Mouse (Mus musculus) lung, postnatal 0 days (tissue): ENCODE data around the gene Ak5. TPM values are rescaled to one million over a fixed set of nuclear protein-coding genes. Genes with fewer than 3 reads are reported as not detected.

ENCODE experiments used
- ATAC-seq: fragments of 200-750 bp; cut with Nextera tagmentation; 2 replicates; pipeline ENCODE4 v1.8.0; 2017; ENCODE audit warnings: moderate library complexity
- DNase-seq: peaks from one replicate; pipeline ENCODE4 v3.0.0-alpha.2; 2016; ENCODE audit warnings: low spot score
- H3K27ac ChIP-seq: fragments of 300-500 bp; sonication (generic); 2 replicates; pipeline ENCODE4 v1.5.1; 2014; ENCODE audit warnings: antibody characterized with exemption, mild to moderate bottlenecking, low read length, mixed read lengths
- H3K27me3 ChIP-seq: fragments of 300-500 bp; sonication (generic); replicated peaks from 2 replicates; pipeline ENCODE4 v1.6.1; 2014; ENCODE audit warnings: low read length, mixed read lengths; ENCODE audit not compliant: insufficient read depth
- H3K36me3 ChIP-seq: fragments of 300-500 bp; sonication (generic); 2 replicates; pipeline ENCODE4 v1.6.1; 2014; ENCODE audit warnings: low read length, mixed read lengths; ENCODE audit not compliant: insufficient read depth
- H3K4me1 ChIP-seq: fragments of 300-500 bp; sonication (generic); 2 replicates; pipeline ENCODE4 v1.6.1; 2014; ENCODE audit warnings: antibody characterized with exemption, low read depth, low read length, mixed read lengths; ENCODE audit not compliant: insufficient read depth
- H3K4me2 ChIP-seq: fragments of 300-500 bp; sonication (generic); replicated peaks from 2 replicates; pipeline ENCODE4 v1.6.1; 2014; ENCODE audit warnings: low read depth, mild to moderate bottlenecking, low read length, moderate library complexity, mixed read lengths
- H3K4me3 ChIP-seq: fragments of 300-500 bp; sonication (generic); 2 replicates; pipeline ENCODE4 v1.5.1; 2014; ENCODE audit warnings: low read depth, low read length
- H3K9ac ChIP-seq: fragments of 300-500 bp; sonication (generic); replicated peaks from 2 replicates; pipeline ENCODE4 v1.6.1; 2014; ENCODE audit warnings: low read depth, mild to moderate bottlenecking
- H3K9me3 ChIP-seq: fragments of 300-500 bp; sonication (generic); 2 replicates; pipeline ENCODE4 v1.6.1; 2016; ENCODE audit warnings: low read length, mixed read lengths
- CTCF ChIP-seq: IDR thresholded peaks from 2 replicates; pipeline ENCODE4 v1.5.1; 2016; ENCODE audit warnings: antibody characterized with exemption, mild to moderate bottlenecking
- EP300 ChIP-seq: IDR thresholded peaks from 2 replicates; pipeline ENCODE4 v1.6.1; 2016; ENCODE audit warnings: antibody characterized with exemption, mild to moderate bottlenecking, control low read depth
- WGBS: fragments of 180-500 bp; shearing (Covaris S2); extraction: QIAGEN DNeasy Blood & Tissue Kit; methylation state at CpG from one replicate; pipeline ENCODE4 v1.1.7; 2014; 5-methylcytosine and 5-hydroxymethylcytosine counted together
- polyA plus RNA-seq: library from polyadenylated mRNA; unstranded; fragments of >200 nt; fragmentation: Nextera tagmentation; extraction: Ambion mirVana; gene quantifications from 2 replicates; pipeline ENCODE4 v1.2.1, GENCODE M21; 2015

Ak5 gene
- polyA plus RNA-seq, 1 experiment from 2014 or later = 0.47 TPM

DNA sequence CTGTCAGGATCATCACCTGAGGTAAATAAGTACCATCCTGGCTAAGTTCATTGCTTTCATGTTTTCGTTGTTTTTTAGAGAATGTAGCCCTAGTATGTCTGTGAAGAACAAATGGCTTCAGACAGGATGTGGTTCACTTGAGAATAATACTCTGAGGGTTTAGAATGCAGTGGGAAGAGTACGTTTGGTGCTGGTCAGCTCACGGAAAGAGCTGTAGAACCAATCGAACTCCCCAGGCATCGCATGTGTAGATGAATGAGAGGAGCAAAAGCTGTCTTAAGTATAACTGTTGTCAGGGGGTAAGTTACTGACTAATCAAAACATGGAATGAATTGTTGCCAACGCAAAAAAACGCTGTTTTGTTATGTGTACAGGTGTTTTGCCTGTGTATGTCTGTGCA lies 235.5 kb downstream of the Ak5 start:
- TF ChIP-seq EP300 = no peak
- TF ChIP-seq CTCF = no peak
- WGBS = 95% methylated on average over 7 of the region's 7 CpGs
- no peak for DNase-seq
- no peaks in the 10 kb centered on the region for H3K27me3 ChIP-seq
- H3K27ac ChIP-seq = no peak overlapping the region
- H3K4me1 ChIP-seq = no peaks in the 10 kb centered on the region
- no peak overlapping the region for H3K4me2 ChIP-seq
- H3K9me3 ChIP-seq = no peaks in the 10 kb centered on the region
- no peak overlapping the region for H3K4me3 ChIP-seq
- no peak for ATAC-seq
- no peak overlapping the region for H3K9ac ChIP-seq
- H3K36me3 ChIP-seq = peaks cover 10% of the 10 kb centered on the region; the same call in 1 of the 2 replicates

DNA sequence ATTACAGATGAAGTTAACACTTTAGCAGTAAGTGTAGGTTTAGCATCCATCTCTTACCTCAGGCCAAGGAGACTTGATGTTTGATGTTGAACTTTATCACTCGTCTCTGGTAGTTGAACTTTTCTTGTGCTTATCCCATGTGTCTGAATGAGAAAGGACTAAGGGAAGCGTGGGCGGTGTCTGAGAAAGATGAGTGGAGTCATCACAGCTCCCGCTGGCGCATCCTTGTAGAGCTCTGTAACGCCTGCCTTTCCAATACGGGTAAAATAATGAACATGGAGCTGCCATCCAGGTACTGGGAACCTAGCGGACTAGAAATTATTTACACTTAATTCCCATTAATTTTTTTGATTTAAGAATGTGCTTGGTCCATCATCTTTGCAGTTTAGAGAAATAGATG lies 239.2 kb downstream of the Ak5 start:
- H3K27me3 ChIP-seq = no peaks in the 10 kb centered on the region
- H3K4me2 ChIP-seq = no peak overlapping the region
- DNase-seq = no peak
- no peak overlapping the region for H3K9ac ChIP-seq
- WGBS = 86% methylated on average over 8 of the region's 8 CpGs
- no peaks in the 10 kb centered on the region for H3K4me1 ChIP-seq
- H3K4me3 ChIP-seq = no peak overlapping the region
- no peak overlapping the region for H3K27ac ChIP-seq
- no peak for ATAC-seq
- H3K36me3 ChIP-seq = peaks cover 14% of the 10 kb centered on the region; the same call in 1 of the 2 replicates
- H3K9me3 ChIP-seq = no peaks in the 10 kb centered on the region
- TF ChIP-seq EP300 (no peak), CTCF (no peak)

Other genes starting within 250 kb of the Ak5 start
- 41.5 and 44.6 TPM in 2 replicates for gene Pigk, start 45.7 kb upstream of the Ak5 start, polyA plus RNA-seq